12 mouse cellular contexts compared by ENCODE assay signal in the genomic region with DNA sequence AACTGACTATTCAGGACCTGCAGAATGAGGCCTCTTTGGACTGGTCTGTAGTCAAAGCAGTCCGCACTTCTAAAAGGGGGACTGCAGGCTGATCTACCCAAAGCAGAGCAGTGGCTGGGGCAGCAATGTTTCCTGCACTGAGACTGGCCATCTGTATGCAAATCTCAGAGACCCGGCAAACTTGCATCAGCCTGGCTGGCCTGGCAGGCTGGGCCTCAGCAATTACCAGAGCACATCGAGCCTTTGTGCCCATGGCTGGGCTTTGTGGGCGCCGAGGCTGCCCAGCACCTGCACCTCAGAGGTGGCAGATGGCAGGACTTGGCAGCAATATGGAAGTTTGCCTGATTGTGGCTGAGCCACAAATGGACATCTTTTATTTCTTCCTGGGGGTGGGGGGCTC.
DNase-seq lines count a peak whose midpoint lies in the region; ATAC-seq lines count a peak whose summit lies in the region.
"Had no signal": no experiment of that assay in that cellular context is flagged by ENCODE, and none has a peak within 500 bp of the region (broad histone marks: within the 10 kb centered on the region; RNA-seq: fewer than 3 reads in every experiment).

No protein-coding gene starts in this region.

- ATAC-seq in cerebellum, adult (ENCODE audit: insufficient number of reproducible peaks, low FRiP score, low TSS enrichment): peak; percentile 77
- 0 out of 2 replicates have a peak, but pooled peaks have one; percentile 58 for ATAC-seq in embryonic facial prominence, embryonic 15.5 days (ENCODE audit: insufficient number of reproducible peaks, low FRiP score, low TSS enrichment, low read depth)
- no peak for ATAC-seq in heart, embryonic 12.5 days (ENCODE audit: insufficient number of reproducible peaks, low FRiP score)
- ATAC-seq: Patski had no signal

- no peak overlapping the region for H3K27ac ChIP-seq in embryonic facial prominence, embryonic 15.5 days (replicated peaks)
- H3K27ac ChIP-seq in heart, embryonic 12.5 days (ENCODE audit: poor library complexity, severe bottlenecking): no peak overlapping the region
- H3K27ac ChIP-seq: lung, embryonic 15.5 days had no signal

- no peak overlapping the region for H3K4me2 ChIP-seq in embryonic facial prominence, embryonic 15.5 days (replicated peaks)
- H3K4me2 ChIP-seq in heart, embryonic 12.5 days: no peak overlapping the region
- H3K4me2 ChIP-seq: lung, embryonic 15.5 days had no signal

- no peaks in the 10 kb centered on the region for H3K9me3 ChIP-seq in embryonic facial prominence, embryonic 15.5 days (replicated peaks)
- no peaks in the 10 kb centered on the region for H3K9me3 ChIP-seq in heart, embryonic 12.5 days (replicated peaks)
- H3K9me3 ChIP-seq: lung, embryonic 15.5 days had no signal

- no peaks in the 10 kb centered on the region for H3K4me1 ChIP-seq in embryonic facial prominence, embryonic 15.5 days
- 0 out of 2 replicates have a peak, but pooled peaks cover under 1% of the 10 kb centered on the region for H3K4me1 ChIP-seq in heart, embryonic 12.5 days (replicated peaks)

- H3K27me3 ChIP-seq in embryonic facial prominence, embryonic 15.5 days: no peaks in the 10 kb centered on the region
- no peaks in the 10 kb centered on the region for H3K27me3 ChIP-seq in heart, embryonic 12.5 days (replicated peaks)
- H3K27me3 ChIP-seq: lung, embryonic 15.5 days; Patski had no signal

- no peak overlapping the region for H3K9ac ChIP-seq in embryonic facial prominence, embryonic 15.5 days
- no peak overlapping the region for H3K9ac ChIP-seq in heart, embryonic 12.5 days
- H3K9ac ChIP-seq: lung, embryonic 15.5 days had no signal

- 67% methylated on average over 5 of the region's 5 CpGs for WGBS in embryonic facial prominence, embryonic 15.5 days
- whole genome bisulfite sequencing in heart, embryonic 12.5 days: 77% methylated on average over 5 of the region's 5 CpGs

- DNase-seq in Muller cell, postnatal 12 days (ENCODE audit: inconsistent ontology term): peak; percentile 47
- DNase-seq in layer of hippocampus, postnatal 36 days: peak; percentile 12 to 32
- DNase-seq in lung, postnatal 14 days: no peak
- DNase-seq in adrenal gland, postnatal 14 days: no peak
- DNase-seq: heart, adult 11 months; kidney, postnatal 36 days; thymus, postnatal 14 days had no signal

- no peaks in the 10 kb centered on the region for H3K36me3 ChIP-seq in embryonic facial prominence, embryonic 15.5 days
- H3K36me3 ChIP-seq in heart, embryonic 12.5 days: no peaks in the 10 kb centered on the region
- H3K36me3 ChIP-seq: lung, embryonic 15.5 days had no signal

- H3K4me3 ChIP-seq in embryonic facial prominence, embryonic 15.5 days (replicated peaks): no peak overlapping the region
- H3K4me3 ChIP-seq in heart, embryonic 12.5 days: no peak overlapping the region
- H3K4me3 ChIP-seq: lung, embryonic 15.5 days had no signal

Comparison
In these comparisons a context has a peak if more than half of its experiments do, and no peak if none do; other contexts are left out.
1. DNase-seq: peak in Muller cell, postnatal 12 days (single experiment) and layer of hippocampus, postnatal 36 days (2 of 2); none in lung, postnatal 14 days (single experiment) and adrenal gland, postnatal 14 days (single experiment).